Mouse (Mus musculus) intestine, embryonic 14.5 days (tissue): ENCODE data around the gene Vamp4. TPM values are rescaled to one million over a fixed set of nuclear protein-coding genes. Genes with fewer than 3 reads are reported as not detected.

Experiments
- ATAC-seq: fragments of 200-750 bp; cut with Nextera tagmentation; replicated peaks from 2 replicates; pipeline ENCODE4 v1.8.0; 2017; ENCODE audit warnings: low read depth, moderate number of reproducible peaks, moderate TSS enrichment, moderate library complexity; ENCODE audit not compliant: low FRiP score, low TSS enrichment
- DNase-seq: peaks from one replicate; pipeline ENCODE4 v3.0.0-alpha.2; 2018; ENCODE audit warnings: low spot score
- H3K27ac ChIP-seq: fragments of 300-500 bp; sonication (generic); 2 replicates; pipeline ENCODE4 v1.5.1; 2014; ENCODE audit warnings: low read depth, mild to moderate bottlenecking, control low read depth
- H3K27me3 ChIP-seq: fragments of 300-500 bp; sonication (generic); replicated peaks from 2 replicates; pipeline ENCODE4 v1.6.1; 2014; ENCODE audit warnings: low read length, control low read depth; ENCODE audit not compliant: control insufficient read depth, insufficient read depth
- H3K36me3 ChIP-seq: fragments of 300-500 bp; sonication (generic); 2 replicates; pipeline ENCODE4 v1.6.1; 2014; ENCODE audit warnings: low read length, control low read depth; ENCODE audit not compliant: control insufficient read depth, insufficient read depth
- H3K4me1 ChIP-seq: fragments of 300-500 bp; sonication (generic); replicated peaks from 2 replicates; pipeline ENCODE4 v1.6.1; 2014; ENCODE audit warnings: low read length, control low read depth, mixed read lengths; ENCODE audit not compliant: control insufficient read depth, insufficient read depth
- H3K4me2 ChIP-seq: fragments of 300-500 bp; sonication (generic); 2 replicates; pipeline ENCODE4 v1.6.1; 2014; ENCODE audit warnings: low read length
- H3K4me3 ChIP-seq: fragments of 300-500 bp; sonication (generic); 2 replicates; pipeline ENCODE4 v1.5.1; 2014; ENCODE audit warnings: low read depth, low read length, control low read depth, mixed read lengths
- H3K9ac ChIP-seq: fragments of 300-500 bp; sonication (generic); 2 replicates; pipeline ENCODE4 v1.6.1; 2014; ENCODE audit warnings: mild to moderate bottlenecking, low read length
- H3K9me3 ChIP-seq: fragments of 300-500 bp; sonication (generic); 2 replicates; pipeline ENCODE4 v1.6.1; 2016; ENCODE audit warnings: low read length, control low read depth; ENCODE audit not compliant: control insufficient read depth
- WGBS: fragments of 180-500 bp; shearing (Covaris S2); extraction: QIAGEN DNeasy Blood & Tissue Kit; methylation state at CpG from one replicate; pipeline ENCODE4 v1.1.7; 2014; 5-methylcytosine and 5-hydroxymethylcytosine counted together
- polyA plus RNA-seq: library from polyadenylated mRNA; unstranded; fragments of >200 nt; fragmentation: Nextera tagmentation; extraction: Ambion mirVana; gene quantifications from 2 replicates; pipeline ENCODE4 v1.2.1, GENCODE M21; 2014

Vamp4 gene
- polyA plus RNA-seq, 1 experiment from 2014 or later, result 49.2 TPM

DNA sequence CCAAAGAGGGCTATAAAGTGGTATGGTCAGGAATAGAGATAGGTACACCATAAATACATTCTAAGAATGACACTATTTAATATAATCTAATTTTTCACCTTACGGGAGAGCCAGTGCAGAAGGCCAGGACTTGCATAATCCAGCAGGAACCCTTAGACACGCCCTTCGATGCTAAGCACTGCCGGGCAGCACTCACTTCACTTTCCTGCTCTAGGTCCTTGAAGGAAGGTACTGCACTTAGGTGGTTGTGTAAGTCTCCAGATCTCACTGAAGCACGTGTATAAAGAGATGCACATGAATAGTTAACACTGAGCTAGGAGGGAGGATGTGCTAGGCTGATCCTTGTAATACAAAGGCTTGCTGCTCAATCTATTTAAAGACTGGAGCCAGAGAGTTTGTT lies 29.3 kb downstream of the Vamp4 start:
- DNase-seq (no peak), ATAC-seq (no peak)
- H3K4me2 ChIP-seq, result no peak overlapping the region
- no peak overlapping the region for H3K4me3 ChIP-seq
- H3K27me3 ChIP-seq, result no peaks in the 10 kb centered on the region
- H3K9ac ChIP-seq, result no peak overlapping the region
- WGBS, result 91% methylated on average over 5 of the region's 5 CpGs
- peaks cover 33% of the 10 kb centered on the region for H3K36me3 ChIP-seq
- no peaks in the 10 kb centered on the region for H3K9me3 ChIP-seq
- no peak overlapping the region for H3K27ac ChIP-seq
- H3K4me1 ChIP-seq, result no peaks in the 10 kb centered on the region

- 70% methylated on average over 4 of the region's 4 CpGs for WGBS
- no peak overlapping the region for H3K27ac ChIP-seq
- peaks cover 29% of the 10 kb centered on the region for H3K36me3 ChIP-seq
- H3K4me3 ChIP-seq, result no peak overlapping the region
- DNase-seq, result no peak
- ATAC-seq, result no peak
- no peak overlapping the region for H3K9ac ChIP-seq
- H3K4me1 ChIP-seq, result no peaks in the 10 kb centered on the region
- no peaks in the 10 kb centered on the region for H3K27me3 ChIP-seq
- H3K9me3 ChIP-seq, result no peaks in the 10 kb centered on the region
- H3K4me2 ChIP-seq, result no peak overlapping the region
Measured at GRCm38 (mm10) chr1:162601288-162601687, 31.0 kb downstream of the Vamp4 start.

DNA sequence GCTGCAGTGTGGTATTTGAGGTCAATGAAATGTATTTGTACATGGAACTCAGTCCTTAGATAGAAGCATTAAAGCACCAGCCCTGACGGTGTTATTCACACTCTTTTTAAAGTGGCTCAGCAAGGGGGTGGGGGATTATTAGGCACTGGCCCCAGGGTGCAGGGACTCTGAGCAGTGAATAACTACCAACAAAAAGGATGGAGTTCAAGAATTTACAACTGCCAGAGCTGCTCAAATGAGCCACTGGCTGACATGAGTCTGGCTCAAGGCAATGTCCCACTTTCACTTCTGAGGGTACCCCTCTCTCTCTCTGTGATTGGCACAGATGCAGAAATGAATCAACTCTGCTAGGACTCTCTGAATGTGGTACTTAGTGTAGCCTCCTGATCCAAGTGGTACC lies 37.8 kb downstream of the Vamp4 start:
- Histone ChIP-seq H3K9ac (no peak overlapping the region), H3K4me3 (no peak overlapping the region)

GRCm38 (mm10) chr1:162609633-162610250 lies 39.4 kb downstream of the Vamp4 start:
- no peak for DNase-seq
- no peak overlapping the region for H3K27ac ChIP-seq
- 44% methylated on average over 9 of the region's 9 CpGs for WGBS

More for the DNA sequence above, 37.8 kb downstream of the Vamp4 start:
- H3K9me3 ChIP-seq, result no peaks in the 10 kb centered on the region
- ATAC-seq, result no peak
- no peak overlapping the region for H3K27ac ChIP-seq
- H3K36me3 ChIP-seq, result no peaks in the 10 kb centered on the region
- no peak for DNase-seq
- no peak overlapping the region for H3K4me2 ChIP-seq
- no peaks in the 10 kb centered on the region for H3K4me1 ChIP-seq
- H3K27me3 ChIP-seq, result no peaks in the 10 kb centered on the region
- WGBS, result 32% methylated on average over 1 of the region's 1 CpGs

GRCm38 (mm10) chr1:162611191-162611590 lies 40.9 kb downstream of the Vamp4 start:
- Histone ChIP-seq H3K27ac (no peak overlapping the region), H3K27me3 (no peaks in the 10 kb centered on the region), H3K9me3 (no peaks in the 10 kb centered on the region), H3K9ac (no peak overlapping the region), H3K36me3 (no peaks in the 10 kb centered on the region), H3K4me3 (no peak overlapping the region), H3K4me2 (no peak overlapping the region), H3K4me1 (no peaks in the 10 kb centered on the region)
- WGBS, result 72% methylated on average over 4 of the region's 4 CpGs
- DNase-seq (no peak), ATAC-seq (no peak)

More at GRCm38 (mm10) chr1:162609633-162610250, 39.4 kb downstream of the Vamp4 start:
- H3K4me2 ChIP-seq, result no peak overlapping the region
- no peaks in the 10 kb centered on the region for H3K36me3 ChIP-seq
- H3K4me1 ChIP-seq, result no peaks in the 10 kb centered on the region
- no peak for ATAC-seq
- no peak overlapping the region for H3K9ac ChIP-seq
- H3K4me3 ChIP-seq, result no peak overlapping the region
- no peaks in the 10 kb centered on the region for H3K9me3 ChIP-seq
- H3K27me3 ChIP-seq, result no peaks in the 10 kb centered on the region

DNA sequence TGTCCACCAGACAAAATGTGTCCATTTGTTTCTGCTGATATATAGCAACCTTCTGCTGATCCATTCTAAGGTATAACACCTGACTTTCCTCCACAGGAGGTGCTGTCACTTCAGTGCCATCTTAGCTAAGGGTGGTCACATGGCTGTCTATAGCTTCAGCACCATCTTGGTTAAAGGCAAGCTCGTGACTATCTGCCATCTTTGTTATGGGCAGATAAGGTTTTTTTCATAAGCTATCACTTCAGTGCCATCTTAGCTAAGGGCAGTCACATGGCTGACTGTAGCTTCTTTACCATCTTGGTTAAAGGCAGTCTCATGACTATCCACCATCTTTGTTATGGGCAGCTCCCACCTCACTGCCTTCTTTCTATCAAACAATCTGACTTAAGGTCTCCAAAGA lies 45.2 kb downstream of the Vamp4 start:
- 73% methylated on average over 1 of the region's 1 CpGs for WGBS

DNA sequence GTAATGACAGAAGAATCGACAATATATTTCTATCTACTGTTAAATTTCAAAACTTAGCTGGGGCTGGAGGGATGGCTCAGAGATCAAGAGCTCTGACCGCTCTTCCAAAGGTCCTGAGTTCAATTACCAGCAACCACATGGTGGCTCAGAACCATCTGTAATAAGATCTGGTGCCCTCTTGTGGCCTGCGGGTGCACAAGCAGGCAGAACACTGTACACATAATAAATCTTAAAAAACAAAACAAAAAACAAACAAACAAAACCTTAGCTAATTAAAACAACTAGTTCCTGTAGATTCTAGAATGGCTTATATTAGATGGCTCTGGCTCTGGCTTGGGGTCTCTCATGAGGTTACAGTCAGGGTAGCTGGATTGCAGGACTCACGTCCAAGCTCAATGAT lies 50.2 kb downstream of the Vamp4 start:
- Histone ChIP-seq H3K4me1 (peaks cover 8% of the 10 kb centered on the region; the same call in 1 of the 2 replicates), H3K36me3 (no peaks in the 10 kb centered on the region), H3K4me2 (no peak overlapping the region), H3K4me3 (no peak overlapping the region), H3K27me3 (no peaks in the 10 kb centered on the region), H3K9ac (no peak overlapping the region), H3K9me3 (no peaks in the 10 kb centered on the region), H3K27ac (no peak overlapping the region)
- DNase-seq (no peak), ATAC-seq (no peak)
- 63% methylated on average over 4 of the region's 4 CpGs for WGBS

More for the DNA sequence above, 45.2 kb downstream of the Vamp4 start:
- no peaks in the 10 kb centered on the region for H3K9me3 ChIP-seq
- H3K9ac ChIP-seq, result no peak overlapping the region
- no peak overlapping the region for H3K27ac ChIP-seq
- no peaks in the 10 kb centered on the region for H3K36me3 ChIP-seq
- no peaks in the 10 kb centered on the region for H3K27me3 ChIP-seq
- H3K4me1 ChIP-seq, result no peaks in the 10 kb centered on the region
- H3K4me2 ChIP-seq, result no peak overlapping the region
- ATAC-seq (no peak), DNase-seq (no peak)
- no peak overlapping the region for H3K4me3 ChIP-seq

DNA sequence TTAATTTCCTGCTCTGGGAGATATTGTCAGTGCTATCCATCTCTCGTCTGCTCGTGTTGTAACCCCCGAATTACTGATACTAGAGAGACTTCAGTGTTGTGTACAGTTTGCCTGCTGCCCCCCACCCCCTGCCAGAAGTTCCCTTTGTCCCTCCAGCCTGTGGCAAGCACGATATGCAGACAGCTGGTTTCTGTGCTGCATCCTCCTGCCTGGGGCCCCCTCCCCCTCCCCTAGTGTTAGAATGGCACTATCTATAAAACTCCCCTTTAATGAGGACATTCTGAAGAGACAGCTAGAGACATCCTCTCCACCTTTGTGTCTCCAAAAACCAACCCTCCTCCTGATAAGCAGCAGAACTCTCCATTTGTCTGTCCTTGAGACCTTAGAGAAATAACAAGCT lies 53.6 kb downstream of the Vamp4 start:
- WGBS, result 19% methylated on average over 4 of the region's 4 CpGs
- Histone ChIP-seq H3K36me3 (no peaks in the 10 kb centered on the region), H3K4me2 (no peak overlapping the region), H3K9ac (no peak overlapping the region), H3K27me3 (no peaks in the 10 kb centered on the region), H3K4me3 (no peak overlapping the region), H3K9me3 (no peaks in the 10 kb centered on the region), H3K4me1 (peaks cover 8% of the 10 kb centered on the region; the same call in 1 of the 2 replicates), H3K27ac (no peak overlapping the region)
- DNase-seq (no peak), ATAC-seq (no peak)

GRCm38 (mm10) chr1:162625229-162625628 lies 54.9 kb downstream of the Vamp4 start:
- Histone ChIP-seq H3K9ac (no peak overlapping the region), H3K27me3 (no peaks in the 10 kb centered on the region), H3K36me3 (no peaks in the 10 kb centered on the region), H3K4me3 (no peak overlapping the region), H3K4me1 (peaks cover 8% of the 10 kb centered on the region; the same call in 1 of the 2 replicates), H3K27ac (no peak overlapping the region), H3K9me3 (no peaks in the 10 kb centered on the region), H3K4me2 (no peak overlapping the region)
- ATAC-seq (no peak), DNase-seq (no peak)
- 55% methylated on average over 7 of the region's 7 CpGs for WGBS
